Mouse (Mus musculus) small intestine, adult 2 months (tissue): ENCODE results near the gene 4930470P17Rik. TPM values are rescaled to one million over a fixed set of nuclear protein-coding genes. Genes with fewer than 3 reads are reported as not detected.

Experiments
- H3K27ac ChIP-seq: fragments of 200-500 bp; 2 replicates; pipeline ENCODE4 v1.5.1; 2012; ENCODE audit warnings: low read depth, low read length, control low read depth, inconsistent platforms; ENCODE audit not compliant: insufficient read depth
- H3K27me3 ChIP-seq: fragments of 200-500 bp; 2 replicates; pipeline ENCODE4 v1.6.1; 2012; ENCODE audit warnings: mild to moderate bottlenecking, moderate library complexity, low read length, inconsistent platforms; ENCODE audit not compliant: control insufficient read depth, insufficient read depth
- H3K36me3 ChIP-seq: fragments of 200-500 bp; 2 replicates; pipeline ENCODE4 v1.6.1; 2012; ENCODE audit warnings: mild to moderate bottlenecking, low read length, control low read depth, inconsistent platforms; ENCODE audit not compliant: control insufficient read depth, insufficient read depth
- H3K4me1 ChIP-seq: fragments of 200-500 bp; 2 replicates; pipeline ENCODE4 v1.6.1; 2012; ENCODE audit warnings: low read length, inconsistent platforms, mixed read lengths; ENCODE audit not compliant: control insufficient read depth, insufficient read depth, insufficient read length
- H3K4me3 ChIP-seq: fragments of 200-500 bp; 2 replicates; pipeline ENCODE4 v1.5.1; 2012; ENCODE audit warnings: low read depth, mild to moderate bottlenecking, control low read depth, inconsistent platforms, low read length, moderate library complexity
- CTCF ChIP-seq: fragments of 200-500 bp; IDR thresholded peaks from 2 replicates; pipeline ENCODE4 v1.5.1; 2012; ENCODE audit warnings: low read depth, mild to moderate bottlenecking, control low read depth, inconsistent platforms, low read length, moderate library complexity, mixed read lengths; ENCODE audit not compliant: insufficient replicate concordance, insufficient read length; ENCODE audit errors: extremely low read depth
- POLR2A ChIP-seq: fragments of 200-500 bp; IDR thresholded peaks from 2 replicates; pipeline ENCODE4 v1.6.1; 2012; ENCODE audit warnings: low read depth, mild to moderate bottlenecking, control low read depth, inconsistent platforms, low read length, moderate library complexity
- WGBS: fragments of 180-500 bp; shearing (Covaris S2); methylation state at CpG from one replicate; pipeline ENCODE4 v1.1.7; 2018; 5-methylcytosine and 5-hydroxymethylcytosine counted together
- polyA plus RNA-seq: library from polyadenylated mRNA; depleted of rRNA; stranded (reverse); fragments of >200 nt; gene quantifications from 2 replicates; pipeline ENCODE4 v1.2.3, GENCODE M21; 2012; rRNA removed

4930470P17Rik gene
- polyA plus RNA-seq: not detected in 2 replicates

DNA sequence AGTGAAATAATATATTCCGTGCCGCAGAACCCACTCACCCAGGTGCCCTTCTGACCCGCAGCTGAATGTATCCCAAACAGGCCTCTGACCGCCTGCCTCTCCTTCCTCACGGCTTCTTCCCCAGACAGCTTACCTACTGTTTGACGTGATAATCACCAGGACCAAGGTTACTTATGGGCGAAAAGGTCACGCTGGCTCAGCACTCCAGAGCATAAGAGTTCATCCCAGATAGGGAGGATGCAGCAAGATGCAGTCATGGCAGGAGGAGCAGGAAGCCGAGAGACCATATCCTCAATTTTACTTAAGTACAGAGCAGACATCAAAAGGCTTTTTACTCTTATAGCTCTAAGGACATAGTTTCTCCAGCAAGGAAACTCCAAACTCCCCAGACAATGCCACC lies at the start of gene 4930470P17Rik:
Gene 4930470P17Rik, minus strand, starts transcription at position 101 of the 400 bp plus-strand sequence.
- 81% methylated on average over 9 of the region's 9 CpGs for WGBS
- Histone ChIP-seq H3K27me3 (no peaks in the 10 kb centered on the region), H3K4me3 (no peak within 1 kb of the TSS), H3K36me3 (no peaks in the 10 kb centered on the region), H3K27ac (no peak within 1 kb of the TSS), H3K4me1 (no peaks in the 10 kb centered on the region)
- TF ChIP-seq CTCF: no peak
- no peak for TF ChIP-seq POLR2A

GRCm38 (mm10) chr2:170651483-170651882 lies 49.7 kb upstream of the 4930470P17Rik start:
- 73% methylated on average over 1 of the region's 1 CpGs for WGBS
- H3K27me3 ChIP-seq: no peaks in the 10 kb centered on the region
- no peaks in the 10 kb centered on the region for H3K4me1 ChIP-seq
- no peaks in the 10 kb centered on the region for H3K36me3 ChIP-seq
- no peak overlapping the region for H3K27ac ChIP-seq
- TF ChIP-seq CTCF: no peak
- TF ChIP-seq POLR2A: no peak
- no peak overlapping the region for H3K4me3 ChIP-seq

GRCm38 (mm10) chr2:170648542-170648941 lies 46.7 kb upstream of the 4930470P17Rik start:
- Histone ChIP-seq H3K4me1 (no peaks in the 10 kb centered on the region), H3K27ac (no peak overlapping the region), H3K27me3 (no peaks in the 10 kb centered on the region), H3K36me3 (no peaks in the 10 kb centered on the region), H3K4me3 (no peak overlapping the region)
- TF ChIP-seq POLR2A (no peak), CTCF (no peak)
- WGBS: 75% methylated on average over 11 of the region's 11 CpGs

DNA sequence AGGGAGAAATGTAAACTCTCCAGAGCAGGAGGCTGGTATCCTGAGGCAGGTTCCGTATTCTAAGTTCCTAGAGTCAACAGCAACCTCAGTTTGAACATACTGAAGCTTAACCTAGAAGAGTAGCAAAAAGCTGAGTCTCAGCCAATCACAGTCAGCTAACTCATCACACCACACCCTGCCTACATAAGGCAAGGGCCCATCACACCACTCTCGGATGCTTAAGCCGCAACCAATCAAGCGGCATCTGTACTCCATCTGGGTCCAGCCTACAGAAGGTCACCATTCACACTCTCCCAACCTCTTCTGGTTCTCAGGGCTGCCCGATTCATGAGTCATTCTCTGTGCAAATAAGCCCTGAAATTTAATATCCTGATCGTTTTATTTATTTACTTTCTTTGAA lies 44.4 kb upstream of the 4930470P17Rik start:
- no peaks in the 10 kb centered on the region for H3K36me3 ChIP-seq
- TF ChIP-seq CTCF (no peak), POLR2A (no peak)
- H3K4me3 ChIP-seq: no peak overlapping the region
- H3K27ac ChIP-seq: no peak overlapping the region
- 76% methylated on average over 6 of the region's 6 CpGs for whole genome bisulfite sequencing
- no peaks in the 10 kb centered on the region for H3K27me3 ChIP-seq
- H3K4me1 ChIP-seq: no peaks in the 10 kb centered on the region

GRCm38 (mm10) chr2:170642338-170642806 lies 40.6 kb upstream of the 4930470P17Rik start:
- Histone ChIP-seq H3K27ac (no peak overlapping the region), H3K36me3 (no peaks in the 10 kb centered on the region), H3K4me1 (no peaks in the 10 kb centered on the region), H3K4me3 (no peak overlapping the region), H3K27me3 (no peaks in the 10 kb centered on the region)
- WGBS: 62% methylated on average over 4 of the region's 4 CpGs
- TF ChIP-seq POLR2A: no peak
- TF ChIP-seq CTCF: no peak

GRCm38 (mm10) chr2:170640281-170640680 lies 38.5 kb upstream of the 4930470P17Rik start:
- no peaks in the 10 kb centered on the region for H3K27me3 ChIP-seq
- H3K27ac ChIP-seq: no peak overlapping the region
- H3K4me1 ChIP-seq: no peaks in the 10 kb centered on the region
- H3K4me3 ChIP-seq: no peak overlapping the region
- H3K36me3 ChIP-seq: no peaks in the 10 kb centered on the region
- TF ChIP-seq CTCF (no peak), POLR2A (no peak)
- 87% methylated on average over 11 of the region's 11 CpGs for WGBS

GRCm38 (mm10) chr2:170638746-170639145 lies 36.9 kb upstream of the 4930470P17Rik start:
- no peak for TF ChIP-seq POLR2A
- no peak for TF ChIP-seq CTCF
- Histone ChIP-seq H3K27me3 (no peaks in the 10 kb centered on the region), H3K4me3 (no peak overlapping the region), H3K27ac (no peak overlapping the region), H3K4me1 (no peaks in the 10 kb centered on the region), H3K36me3 (no peaks in the 10 kb centered on the region)
- WGBS: 73% methylated on average over 8 of the region's 8 CpGs

- H3K27me3 ChIP-seq: no peaks in the 10 kb centered on the region
- no peak for TF ChIP-seq CTCF
- no peak for TF ChIP-seq POLR2A
- H3K27ac ChIP-seq: no peak overlapping the region
- no peaks in the 10 kb centered on the region for H3K36me3 ChIP-seq
- H3K4me1 ChIP-seq: no peaks in the 10 kb centered on the region
- no peak overlapping the region for H3K4me3 ChIP-seq
- 93% methylated on average over 2 of the region's 2 CpGs for WGBS
Observed at GRCm38 (mm10) chr2:170632998-170633622, 31.3 kb upstream of the 4930470P17Rik start.
